Mouse (Mus musculus) hindbrain, embryonic 13.5 days (tissue): ENCODE data around the gene Bpi. TPM values are rescaled to one million over a fixed set of nuclear protein-coding genes. Genes with fewer than 3 reads are reported as not detected.
A peak's percentile ranks its signal among the peaks of the same experiment; 100 is the strongest.

ENCODE experiments used
- ATAC-seq: fragments of 200-750 bp; cut with Nextera tagmentation; 2 replicates; pipeline ENCODE4 v1.8.0; 2017; ENCODE audit warnings: moderate TSS enrichment; ENCODE audit not compliant: low FRiP score
- H3K27ac ChIP-seq: fragments of 300-500 bp; sonication (generic); 2 replicates; pipeline ENCODE4 v1.5.1; 2015; ENCODE audit warnings: inconsistent platforms, mild to moderate bottlenecking, moderate library complexity
- H3K27me3 ChIP-seq: fragments of 300-500 bp; sonication (generic); 2 replicates; pipeline ENCODE4 v1.6.1; 2015; ENCODE audit warnings: mild to moderate bottlenecking, inconsistent platforms
- H3K36me3 ChIP-seq: fragments of 300-500 bp; sonication (generic); 2 replicates; pipeline ENCODE4 v1.6.1; 2015; ENCODE audit warnings: mild to moderate bottlenecking, inconsistent platforms
- H3K4me1 ChIP-seq: fragments of 300-500 bp; sonication (generic); replicated peaks from 2 replicates; pipeline ENCODE4 v1.6.1; 2015; ENCODE audit warnings: inconsistent platforms
- H3K4me2 ChIP-seq: fragments of 300-500 bp; sonication (generic); 2 replicates; pipeline ENCODE4 v1.6.1; 2015; ENCODE audit warnings: inconsistent platforms, mild to moderate bottlenecking, moderate library complexity
- H3K4me3 ChIP-seq: fragments of 300-500 bp; sonication (generic); 2 replicates; pipeline ENCODE4 v1.5.1; 2015; ENCODE audit warnings: mild to moderate bottlenecking, inconsistent platforms
- H3K9ac ChIP-seq: fragments of 300-500 bp; sonication (generic); 2 replicates; pipeline ENCODE4 v1.6.1; 2015; ENCODE audit warnings: mild to moderate bottlenecking, inconsistent platforms
- H3K9me3 ChIP-seq: fragments of 300-500 bp; sonication (generic); 2 replicates; pipeline ENCODE4 v1.6.1; 2016; ENCODE audit warnings: inconsistent platforms
- WGBS: fragments of 180-500 bp; shearing (Covaris S2); methylation state at CpG from one replicate; pipeline ENCODE4 v1.1.7; 2015; 5-methylcytosine and 5-hydroxymethylcytosine counted together
- polyA plus RNA-seq: library from polyadenylated mRNA; unstranded; fragments of >200 nt; fragmentation: Nextera tagmentation; extraction: Ambion mirVana; gene quantifications from 2 replicates; pipeline ENCODE4 v1.2.1, GENCODE M21; 2015

Bpi gene
- polyA plus RNA-seq, 1 experiment from 2014 or later = not detected

- peak; percentile 83 for ATAC-seq
- Histone ChIP-seq H3K4me1 (peaks cover 30% of the 10 kb centered on the region), H3K4me3 (peak within 1 kb of the TSS; percentile 43), H3K9ac (peak within 1 kb of the TSS; percentile 74), H3K9me3 (no peaks in the 10 kb centered on the region), H3K27ac (peak within 1 kb of the TSS; percentile 41), H3K4me2 (peak within 1 kb of the TSS; percentile 70), H3K36me3 (no peaks in the 10 kb centered on the region), H3K27me3 (0 out of 2 replicates have a peak, but pooled peaks cover 3% of the 10 kb centered on the region)
- 0% methylated on average over 42 of the region's 55 CpGs for WGBS
These were observed 29.0 kb upstream of the Bpi start, which contains the start of gene D630003M21Rik for GRCm38 (mm10) chr2:158228670-158229502. TSS of gene D630003M21Rik (minus strand) at chr2:158229222.

DNA sequence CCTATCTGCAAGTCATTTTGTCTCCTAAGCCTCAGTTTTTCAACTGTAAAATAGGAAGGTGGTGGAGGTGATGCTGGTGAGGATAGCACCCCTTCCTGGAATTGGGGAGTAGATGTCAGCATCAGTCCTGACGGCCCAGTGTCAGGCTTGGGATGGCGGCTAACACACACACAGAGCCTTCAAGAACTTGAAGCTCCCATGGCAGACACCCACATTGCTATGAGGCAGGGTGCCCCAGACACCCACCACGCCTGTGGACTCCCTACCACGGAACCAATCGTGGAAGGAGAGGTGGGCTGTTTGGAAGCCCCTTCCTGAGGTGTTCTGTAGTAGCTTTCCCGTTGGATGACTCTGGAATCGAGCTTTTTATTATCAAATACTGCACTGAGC is 28.4 kb upstream of the Bpi start:
- WGBS = 24% methylated on average over 7 of the region's 7 CpGs
- H3K27ac ChIP-seq = no peak overlapping the region
- H3K4me1 ChIP-seq = peaks cover 30% of the 10 kb centered on the region
- peak overlapping the region; percentile 70 for H3K4me2 ChIP-seq
- no peaks in the 10 kb centered on the region for H3K9me3 ChIP-seq
- H3K9ac ChIP-seq = peak overlapping the region; percentile 74
- H3K4me3 ChIP-seq = peak overlapping the region; percentile 43
- ATAC-seq = peak; percentile 18; the same call in 1 of the 2 replicates
- H3K27me3 ChIP-seq = 0 out of 2 replicates have a peak, but pooled peaks cover 3% of the 10 kb centered on the region
- H3K36me3 ChIP-seq = no peaks in the 10 kb centered on the region

DNA sequence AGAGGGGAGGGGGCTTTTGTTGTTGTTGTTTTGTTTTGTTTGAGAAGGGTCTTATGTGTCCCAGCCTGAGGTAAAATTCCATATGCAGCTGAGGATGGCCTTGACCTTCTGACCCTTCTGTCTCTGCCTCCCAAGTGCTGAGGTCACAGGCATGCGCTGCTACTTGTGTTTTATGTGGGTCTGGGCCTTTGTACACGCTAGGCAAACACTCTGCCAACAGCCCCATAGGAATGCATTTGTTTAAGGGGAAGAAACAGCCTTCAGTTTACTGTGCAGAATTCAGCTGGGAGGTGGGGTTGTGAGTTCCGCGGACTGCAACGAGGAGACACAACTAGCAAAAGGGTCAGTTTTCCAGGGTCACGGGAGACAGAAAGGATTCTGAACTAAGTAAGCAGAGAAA is 27.3 kb upstream of the Bpi start:
- H3K4me3 ChIP-seq = no peak overlapping the region
- H3K9ac ChIP-seq = no peak overlapping the region
- H3K9me3 ChIP-seq = no peaks in the 10 kb centered on the region
- ATAC-seq = no peak
- WGBS = 33% methylated on average over 6 of the region's 6 CpGs
- no peak overlapping the region for H3K4me2 ChIP-seq
- no peaks in the 10 kb centered on the region for H3K36me3 ChIP-seq
- peaks cover 30% of the 10 kb centered on the region for H3K4me1 ChIP-seq
- H3K27me3 ChIP-seq = 0 out of 2 replicates have a peak, but pooled peaks cover 3% of the 10 kb centered on the region
- no peak overlapping the region; the same call in 1 of the 2 replicates for H3K27ac ChIP-seq

DNA sequence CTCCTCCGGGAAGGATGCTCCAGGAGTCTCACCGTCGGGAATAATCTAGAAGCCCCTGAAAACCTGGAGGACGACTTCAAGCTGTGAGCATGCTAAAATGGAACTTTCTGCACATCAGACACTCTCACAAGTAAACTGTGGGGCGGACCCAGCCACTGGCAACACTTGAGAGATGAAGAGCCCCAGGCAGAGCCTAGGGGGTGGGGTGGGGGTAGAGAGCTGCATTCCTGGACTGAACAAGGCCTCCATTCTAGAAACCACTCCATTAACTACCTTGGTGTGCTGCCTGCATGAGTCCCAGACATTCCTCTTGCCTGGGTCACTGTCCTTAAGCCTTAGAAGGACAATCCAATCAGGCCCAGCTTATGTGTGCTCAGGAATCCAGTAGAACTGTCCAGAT is 26.8 kb upstream of the Bpi start:
- Histone ChIP-seq H3K4me1 (peaks cover 30% of the 10 kb centered on the region), H3K9me3 (no peaks in the 10 kb centered on the region), H3K27me3 (0 out of 2 replicates have a peak, but pooled peaks cover 3% of the 10 kb centered on the region), H3K9ac (no peak overlapping the region), H3K4me2 (no peak overlapping the region), H3K27ac (no peak overlapping the region; the same call in 1 of the 2 replicates), H3K4me3 (no peak overlapping the region), H3K36me3 (no peaks in the 10 kb centered on the region)
- no peak for ATAC-seq
- WGBS = 48% methylated on average over 5 of the region's 5 CpGs

DNA sequence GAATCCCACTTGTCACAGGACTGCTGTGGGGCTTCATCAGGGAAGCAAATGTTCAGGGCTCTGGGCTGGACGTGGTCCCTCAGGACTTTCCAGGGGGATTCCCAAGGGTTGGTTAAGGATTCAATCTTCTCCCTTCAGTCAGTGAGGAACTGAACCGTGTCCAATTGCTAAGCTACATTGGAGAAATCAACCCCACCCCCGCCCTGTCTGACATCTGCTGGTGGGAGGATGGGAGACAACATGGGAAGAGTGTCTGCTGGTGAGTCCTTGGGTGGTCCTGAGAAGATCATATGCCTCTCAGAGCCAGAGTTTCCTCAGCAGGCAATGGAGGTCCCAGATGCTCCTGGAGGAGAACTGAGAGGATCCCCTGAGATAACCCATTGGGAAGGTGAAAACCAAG is 25.5 kb upstream of the Bpi start:
- no peak for ATAC-seq

GRCm38 (mm10) chr2:158233106-158233505 is 24.8 kb upstream of the Bpi start:
- no peak overlapping the region for H3K4me3 ChIP-seq
- no peak overlapping the region for H3K9ac ChIP-seq
- no peak for ATAC-seq
- no peak overlapping the region for H3K4me2 ChIP-seq
- H3K36me3 ChIP-seq = no peaks in the 10 kb centered on the region
- peaks cover 27% of the 10 kb centered on the region for H3K4me1 ChIP-seq
- 78% methylated on average over 3 of the region's 3 CpGs for WGBS
- no peaks in the 10 kb centered on the region for H3K27me3 ChIP-seq
- no peak overlapping the region for H3K27ac ChIP-seq
- H3K9me3 ChIP-seq = no peaks in the 10 kb centered on the region

More for the DNA sequence above, 25.5 kb upstream of the Bpi start:
- H3K27me3 ChIP-seq = no peaks in the 10 kb centered on the region
- H3K4me3 ChIP-seq = no peak overlapping the region
- H3K4me2 ChIP-seq = no peak overlapping the region
- WGBS = 53% methylated on average over 3 of the region's 3 CpGs
- H3K9ac ChIP-seq = no peak overlapping the region
- no peak overlapping the region for H3K27ac ChIP-seq
- H3K4me1 ChIP-seq = peaks cover 30% of the 10 kb centered on the region
- no peaks in the 10 kb centered on the region for H3K9me3 ChIP-seq
- no peaks in the 10 kb centered on the region for H3K36me3 ChIP-seq

- no peaks in the 10 kb centered on the region for H3K4me1 ChIP-seq
These were observed 21.2 kb upstream of the Bpi start for GRCm38 (mm10) chr2:158236698-158237097.

GRCm38 (mm10) chr2:158238101-158238500 is 19.8 kb upstream of the Bpi start:
- no peak overlapping the region for H3K27ac ChIP-seq
- WGBS = 90% methylated on average over 5 of the region's 5 CpGs
- no peaks in the 10 kb centered on the region for H3K4me1 ChIP-seq
- H3K9ac ChIP-seq = no peak overlapping the region
- no peaks in the 10 kb centered on the region for H3K27me3 ChIP-seq
- no peaks in the 10 kb centered on the region for H3K9me3 ChIP-seq
- H3K36me3 ChIP-seq = no peaks in the 10 kb centered on the region
- H3K4me3 ChIP-seq = no peak overlapping the region
- no peak for ATAC-seq
- no peak overlapping the region for H3K4me2 ChIP-seq

More at GRCm38 (mm10) chr2:158236698-158237097, 21.2 kb upstream of the Bpi start:
- Histone ChIP-seq H3K4me2 (no peak overlapping the region), H3K9me3 (no peaks in the 10 kb centered on the region), H3K27me3 (no peaks in the 10 kb centered on the region), H3K4me3 (no peak overlapping the region), H3K9ac (no peak overlapping the region), H3K27ac (no peak overlapping the region), H3K36me3 (no peaks in the 10 kb centered on the region)
- no peak for ATAC-seq

- H3K36me3 ChIP-seq = no peaks in the 10 kb centered on the region
- H3K9me3 ChIP-seq = no peaks in the 10 kb centered on the region
- H3K9ac ChIP-seq = no peak overlapping the region
- no peak for ATAC-seq
- no peaks in the 10 kb centered on the region for H3K4me1 ChIP-seq
- no peaks in the 10 kb centered on the region for H3K27me3 ChIP-seq
- H3K27ac ChIP-seq = no peak overlapping the region
- no peak overlapping the region for H3K4me2 ChIP-seq
- WGBS = 63% methylated on average over 5 of the region's 5 CpGs
- H3K4me3 ChIP-seq = no peak overlapping the region
These were observed 16.7 kb upstream of the Bpi start for GRCm38 (mm10) chr2:158241126-158241738.

DNA sequence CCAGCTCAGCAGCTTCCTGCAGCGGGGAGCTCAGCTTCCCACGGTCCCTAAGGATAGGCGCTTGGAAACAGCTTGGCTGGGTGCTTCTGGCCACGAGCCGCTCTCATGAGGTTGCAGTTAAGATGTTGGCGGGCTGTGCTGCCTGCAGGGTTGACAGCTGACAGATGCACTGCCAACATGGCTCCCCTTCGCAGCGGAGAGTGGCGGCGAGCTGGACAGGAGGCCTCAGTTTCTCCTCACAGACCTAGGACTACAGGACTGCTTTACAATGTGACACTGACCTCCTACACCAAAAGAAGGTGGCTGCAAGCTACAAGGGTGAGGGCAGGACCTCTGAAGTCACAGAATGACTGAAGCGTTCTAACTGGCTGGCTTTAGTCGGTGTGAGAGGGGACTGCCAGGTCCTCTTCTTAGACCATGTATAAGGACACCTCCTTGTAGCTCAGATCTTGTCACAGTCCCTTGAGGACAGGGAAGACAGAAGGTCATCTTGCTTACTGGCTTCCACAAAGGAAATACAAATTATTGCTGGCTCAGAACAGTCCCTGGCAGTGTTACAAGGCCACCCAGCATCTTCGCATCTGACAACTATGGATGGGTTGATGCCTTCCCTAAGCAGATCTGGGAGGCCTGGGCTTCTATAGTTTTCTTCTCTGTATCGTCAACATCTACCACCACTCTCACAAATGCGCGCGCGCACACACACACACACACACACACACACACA is 15.6 kb upstream of the Bpi start:
- no peak overlapping the region for H3K4me2 ChIP-seq
- H3K4me1 ChIP-seq = no peaks in the 10 kb centered on the region
- ATAC-seq = no peak
- no peaks in the 10 kb centered on the region for H3K9me3 ChIP-seq
- no peaks in the 10 kb centered on the region for H3K36me3 ChIP-seq
- H3K9ac ChIP-seq = no peak overlapping the region
- 88% methylated on average over 18 of the region's 18 CpGs for WGBS
- H3K27me3 ChIP-seq = no peaks in the 10 kb centered on the region
- no peak overlapping the region for H3K4me3 ChIP-seq
- no peak overlapping the region for H3K27ac ChIP-seq

DNA sequence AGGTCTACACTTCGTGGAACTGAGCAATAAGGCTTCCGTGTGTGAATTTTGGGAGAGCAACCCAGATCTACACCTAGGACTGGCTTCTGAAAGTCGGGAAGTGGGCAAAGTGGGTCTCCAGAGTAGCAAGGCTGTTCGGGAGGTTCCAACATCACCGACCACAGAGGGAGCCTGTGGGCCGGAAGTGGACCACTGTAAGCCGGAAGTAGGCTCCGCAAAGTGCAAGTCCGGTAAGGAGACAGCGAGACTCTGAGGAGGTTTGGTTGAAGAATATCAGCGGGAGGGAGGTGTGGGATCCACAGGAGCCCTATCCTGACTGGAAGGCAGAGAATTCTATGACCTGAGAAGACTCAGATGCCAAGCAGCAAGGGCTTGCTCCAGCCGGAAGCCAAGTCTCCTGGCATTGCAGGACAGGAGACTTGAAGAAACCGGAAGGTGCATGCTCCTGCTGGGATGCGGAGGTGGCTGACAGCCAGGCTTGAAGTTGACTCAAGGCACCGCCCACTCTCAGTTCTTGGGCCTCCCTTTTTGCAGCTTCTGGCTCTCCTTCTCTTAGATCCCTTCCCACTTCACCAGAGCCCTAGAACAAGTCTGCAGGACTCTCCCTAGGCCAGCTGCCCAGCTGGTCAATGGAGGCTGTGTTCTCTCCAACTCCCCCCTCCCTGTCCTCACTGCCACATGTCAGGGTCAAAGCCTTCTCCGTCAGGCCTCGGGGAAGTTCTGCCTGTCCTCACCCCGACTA is 14.6 kb upstream of the Bpi start:
- WGBS = 81% methylated on average over 18 of the region's 18 CpGs
- Histone ChIP-seq H3K4me1 (no peaks in the 10 kb centered on the region), H3K4me3 (no peak overlapping the region), H3K4me2 (no peak overlapping the region), H3K9ac (no peak overlapping the region), H3K9me3 (no peaks in the 10 kb centered on the region), H3K27ac (no peak overlapping the region), H3K27me3 (no peaks in the 10 kb centered on the region), H3K36me3 (no peaks in the 10 kb centered on the region)
- ATAC-seq = no peak
